Mouse (Mus musculus) monocyte, adult 5-6 weeks (primary cell): ENCODE data around the gene Ccno. TPM values are rescaled to one million over a fixed set of nuclear protein-coding genes. Genes with fewer than 3 reads are reported as not detected.

Source experiments
- ATAC-seq: fragments of 153-309, 156-312 bp; replicated peaks from 2 replicates; pipeline ENCODE4 v1.8.0; 2017; ENCODE audit warnings: mild to moderate bottlenecking; ENCODE audit not compliant: low TSS enrichment, insufficient number of reproducible peaks, severe bottlenecking, poor library complexity, low FRiP score
- total RNA-seq: library from RNA; stranded (forward); fragments of 200-1000, 200-491, 200-594 nt; gene quantifications from 3 replicates; pipeline ENCODE4 v1.2.3, GENCODE M21; 2017

Gene Ccno
- total RNA-seq: 0.48 to 1.8 TPM (median 0.49 TPM) in 3 replicates

DNA sequence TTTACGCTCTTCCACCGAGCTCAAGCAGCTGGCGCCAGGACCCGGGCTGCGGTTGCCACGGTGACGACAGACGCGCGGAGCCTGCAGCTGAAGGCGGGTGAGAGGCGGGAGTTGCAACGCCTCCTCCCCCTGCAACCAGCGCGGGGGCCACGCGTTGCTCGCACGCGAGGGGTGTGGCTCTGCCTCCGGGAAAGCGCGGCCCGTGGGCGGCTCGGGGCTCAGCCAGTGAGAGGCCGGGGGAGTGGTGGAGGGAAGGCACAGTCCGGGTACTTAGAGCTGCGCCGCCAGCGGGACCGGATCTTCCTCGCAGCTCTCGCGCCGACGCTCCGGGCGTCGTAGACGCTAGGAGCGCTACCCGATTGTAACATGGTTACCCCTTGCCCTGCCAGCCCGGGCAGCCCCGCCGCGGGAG lies at the start of gene Ccno:
Gene Ccno (plus strand): TSS at position 271 of the 412 bp plus-strand sequence.
- ATAC-seq: peak; percentile 70

DNA sequence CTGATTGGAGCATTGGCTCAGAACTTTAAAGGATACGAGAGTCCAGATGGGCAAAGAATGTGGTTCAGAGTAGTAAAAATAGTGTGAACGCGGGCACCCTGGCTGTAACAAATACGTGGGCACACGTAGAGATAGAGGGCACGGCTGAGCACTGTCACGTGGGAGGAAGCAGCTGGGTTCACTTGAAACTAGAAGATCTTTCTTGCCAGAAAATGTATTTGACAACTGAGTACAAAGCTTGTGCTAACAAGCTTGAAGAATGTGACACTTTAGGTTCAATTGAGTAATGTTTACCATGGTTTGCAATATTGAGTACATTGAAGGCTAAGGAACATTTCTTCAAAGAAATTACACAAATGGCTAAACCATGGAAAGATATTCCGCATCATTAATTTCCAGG lies 49.5 kb upstream of the Ccno start:
- ATAC-seq: no peak

DNA sequence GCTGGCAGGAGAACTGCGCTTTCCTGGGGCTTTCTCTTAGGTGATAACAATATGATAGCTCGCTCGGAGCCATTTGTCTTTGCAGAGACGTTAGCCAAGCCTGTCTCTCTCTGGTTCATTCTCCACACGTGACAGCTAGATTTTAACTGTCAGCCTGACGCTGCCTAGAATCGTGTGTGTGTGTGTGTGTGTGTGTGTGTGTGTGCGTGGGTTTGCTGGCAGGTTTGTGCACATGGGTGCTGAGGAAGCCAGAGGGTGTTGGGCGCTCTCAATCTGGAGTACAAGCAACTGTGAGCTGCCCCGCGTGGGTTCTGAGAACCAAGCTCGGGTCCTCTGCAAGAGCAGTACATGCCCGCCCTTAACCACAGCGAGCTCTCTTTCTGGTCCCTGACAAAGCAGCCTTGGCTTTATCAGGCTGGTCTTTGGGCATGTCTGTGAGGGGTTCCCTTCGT lies 45.7 kb upstream of the Ccno start:
- no peak for ATAC-seq

DNA sequence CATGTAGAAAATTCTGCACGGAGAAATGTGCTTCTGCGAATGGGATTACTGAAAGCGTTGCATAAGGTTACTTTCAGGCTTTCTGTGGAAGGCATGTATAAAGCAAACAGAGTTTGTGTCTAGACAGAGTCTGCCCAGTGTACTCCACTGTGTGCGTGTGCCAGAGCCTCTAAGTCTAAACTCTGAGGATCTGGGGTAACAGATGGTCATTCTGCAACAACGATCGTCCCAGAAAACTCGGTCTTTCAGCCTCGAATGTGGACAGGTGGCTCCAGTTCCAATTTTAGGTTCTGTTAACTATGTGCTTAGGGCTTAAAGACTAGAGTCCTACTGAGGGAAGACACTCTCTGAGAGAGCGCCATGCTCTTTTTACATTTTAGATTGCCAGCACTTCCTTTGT lies 42.3 kb upstream of the Ccno start:
- no peak for ATAC-seq

DNA sequence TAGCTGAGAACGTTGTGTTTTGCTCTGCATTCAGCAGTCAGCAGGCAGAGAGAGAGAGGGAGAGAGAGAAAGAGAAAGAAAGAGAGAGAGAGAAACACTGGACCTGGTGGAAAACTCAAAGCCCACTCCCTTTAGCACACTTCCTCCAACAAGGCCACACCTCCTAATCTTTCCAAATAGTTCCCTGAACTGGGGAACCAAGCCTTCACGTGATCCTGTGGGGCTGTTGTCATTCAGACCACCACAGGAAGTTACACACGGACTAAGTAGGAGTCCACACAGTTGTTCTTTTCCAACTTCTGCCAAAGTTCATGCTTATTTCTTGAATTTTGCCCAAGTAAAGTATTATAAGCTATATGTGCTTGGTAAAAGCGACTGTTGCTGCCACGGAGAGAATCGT lies 41.7 kb upstream of the Ccno start:
- ATAC-seq: no peak

DNA sequence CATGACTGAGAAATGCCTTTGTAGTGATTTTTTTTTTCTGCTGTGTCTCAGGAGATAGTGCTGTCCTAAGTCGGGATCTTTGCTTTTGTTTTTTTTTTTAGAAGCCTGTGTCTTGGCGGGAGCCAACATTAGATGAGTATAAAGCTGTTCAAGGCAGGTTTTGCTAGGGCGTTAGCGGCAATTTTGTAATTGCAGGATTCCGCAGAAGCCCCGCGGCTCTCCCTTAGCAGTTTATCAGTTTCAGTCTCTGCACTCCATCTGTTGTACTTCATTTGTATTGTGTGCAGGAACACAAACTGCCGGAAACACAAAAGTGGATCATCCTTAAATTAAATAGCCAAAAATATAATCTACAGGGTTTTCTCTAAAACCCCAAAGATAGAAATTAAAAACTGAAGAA lies 33.5 kb upstream of the Ccno start:
- no peak for ATAC-seq

DNA sequence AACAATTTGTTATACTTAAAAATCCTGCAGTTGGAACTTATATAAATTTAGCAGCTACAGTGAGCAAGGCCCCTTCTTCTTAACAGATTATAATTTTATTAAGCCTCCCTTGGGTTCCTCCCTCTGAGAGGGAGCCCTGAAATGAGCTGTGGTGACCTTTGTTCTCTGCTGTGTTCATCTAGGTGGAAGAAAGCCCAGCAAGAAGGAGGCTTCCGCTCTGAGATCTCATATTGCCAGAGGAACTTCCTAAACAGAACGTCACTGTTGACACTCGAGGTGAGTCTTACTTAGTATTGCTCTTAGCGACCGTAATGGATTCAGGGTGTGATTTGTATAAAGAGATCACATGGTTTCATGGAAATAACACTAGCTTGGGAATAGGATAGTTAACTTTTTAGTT lies 24.5 kb upstream of the Ccno start:
- ATAC-seq: no peak

DNA sequence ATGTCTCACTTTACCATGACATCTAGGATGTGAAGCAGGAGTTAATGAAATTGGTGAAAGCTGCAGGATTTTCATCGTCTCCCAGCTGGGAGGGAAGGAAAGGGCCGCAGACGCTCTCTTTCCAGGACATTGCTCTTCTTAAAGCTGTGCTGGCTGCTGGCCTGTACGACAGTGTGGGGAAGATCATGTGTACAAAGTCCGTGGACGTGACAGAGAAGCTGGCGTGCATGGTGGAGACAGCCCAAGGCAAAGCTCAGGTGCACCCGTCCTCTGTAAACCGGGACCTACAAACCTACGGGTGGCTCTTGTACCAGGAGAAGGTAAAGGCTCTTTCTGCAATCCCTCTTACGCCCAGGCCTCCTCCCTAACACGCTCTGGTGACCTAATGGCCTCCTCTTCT lies 23.2 kb upstream of the Ccno start:
- no peak for ATAC-seq

DNA sequence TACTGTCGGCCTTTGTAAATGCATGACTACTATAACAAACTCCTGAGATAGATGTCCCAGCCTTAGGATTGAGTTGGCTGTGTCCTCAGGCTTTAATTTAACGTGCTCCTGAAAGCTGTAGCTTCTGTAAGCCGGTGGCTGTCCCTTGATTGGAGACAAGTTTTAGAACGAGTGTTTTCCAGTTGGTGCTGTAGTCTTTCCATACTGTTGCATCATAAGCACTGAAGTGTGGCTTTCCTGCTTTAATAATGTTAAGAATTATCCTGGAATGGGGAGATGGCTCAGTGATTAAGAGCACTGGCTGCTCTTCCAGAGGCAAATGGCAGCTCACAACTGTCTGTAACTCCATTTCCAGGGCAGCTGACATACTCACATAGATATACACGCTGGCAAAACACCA lies 20.3 kb upstream of the Ccno start:
- ATAC-seq: no peak

DNA sequence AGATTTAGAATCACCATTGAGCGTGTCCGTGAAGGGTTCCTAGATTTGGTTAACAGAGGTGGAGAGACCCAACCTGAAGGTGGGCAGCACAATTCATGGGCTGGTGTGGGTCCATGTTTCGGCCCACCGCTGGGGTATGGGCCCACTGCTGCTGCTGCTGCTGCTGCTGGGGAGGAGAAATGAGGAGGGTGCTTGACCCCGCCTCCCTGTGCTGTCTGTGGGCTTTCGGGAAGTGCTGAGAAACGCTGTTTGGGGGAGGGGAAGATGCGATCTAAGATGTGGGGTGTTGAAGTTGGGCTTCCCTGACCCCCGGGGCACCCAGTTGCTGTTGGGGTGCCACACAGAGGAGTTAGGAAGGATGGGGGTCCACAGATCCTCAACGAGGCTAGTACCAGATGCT lies 10.9 kb upstream of the Ccno start:
- peak; percentile 31; the same call in 1 of the 2 replicates for ATAC-seq

DNA sequence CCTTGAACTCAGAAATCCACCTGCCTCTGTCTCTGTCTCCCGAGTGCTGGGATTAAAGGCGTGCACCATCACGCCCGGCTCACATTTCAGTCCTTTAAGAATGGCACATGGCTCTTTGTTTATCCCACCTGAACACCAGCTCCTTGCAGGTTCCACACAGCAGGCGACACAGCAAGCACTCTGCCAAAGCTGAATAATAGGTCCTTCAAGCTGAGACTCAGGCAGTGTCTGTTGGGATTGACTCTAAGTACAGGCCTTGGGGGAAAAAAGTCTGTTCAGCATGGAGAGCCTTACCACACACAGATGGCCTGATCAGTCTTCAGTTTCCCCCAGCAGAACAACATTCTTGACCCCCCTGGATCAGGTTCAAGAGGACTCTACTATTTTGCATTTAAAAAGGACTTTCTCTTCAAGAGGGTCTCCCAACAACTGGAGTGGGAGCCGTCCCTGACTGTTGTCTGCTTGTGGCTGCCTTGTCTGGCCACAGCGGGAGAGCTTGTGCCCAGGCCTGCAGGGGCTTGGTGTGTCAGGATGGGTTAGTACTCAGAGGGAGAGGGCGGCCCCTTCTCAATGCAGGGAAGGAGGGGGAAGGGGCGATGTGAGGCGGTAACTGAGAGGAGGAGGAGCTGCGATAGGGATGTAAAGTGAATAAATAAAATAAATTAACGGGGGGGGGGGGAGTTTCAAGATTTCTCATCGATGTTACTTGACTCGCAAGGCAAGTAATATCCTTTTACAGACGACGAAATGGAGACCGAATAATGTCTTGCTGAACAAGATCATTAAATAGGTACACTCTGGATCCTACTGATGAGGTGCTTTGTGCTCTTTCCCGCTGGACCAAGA lies 1.8 kb upstream of the Ccno start:
- ATAC-seq: no peak

DNA sequence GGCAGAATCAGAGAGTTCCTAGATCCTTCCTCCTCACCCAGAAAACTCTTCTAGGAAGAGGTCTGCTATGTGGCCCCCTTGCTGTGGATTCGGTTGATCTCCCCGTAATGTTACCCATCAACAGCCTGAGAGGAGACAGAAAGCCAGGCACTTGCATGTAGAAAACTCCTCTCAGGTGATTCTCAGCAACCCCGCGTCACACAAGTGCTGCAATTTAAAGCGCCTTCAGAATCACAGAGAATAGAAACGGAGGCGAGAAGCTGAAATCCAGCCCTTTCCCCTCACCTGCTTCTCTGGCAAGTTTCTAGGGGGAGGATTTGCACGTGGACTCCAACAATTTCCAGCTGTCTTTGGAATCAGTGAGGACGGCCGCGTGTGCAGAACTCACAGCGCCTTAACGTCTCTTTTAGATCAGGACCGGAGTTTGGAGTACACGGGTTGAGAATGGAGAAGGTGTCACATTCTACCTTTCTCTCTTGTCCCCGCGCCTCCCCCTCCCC lies 1.1 kb upstream of the Ccno start:
- no peak for ATAC-seq

DNA sequence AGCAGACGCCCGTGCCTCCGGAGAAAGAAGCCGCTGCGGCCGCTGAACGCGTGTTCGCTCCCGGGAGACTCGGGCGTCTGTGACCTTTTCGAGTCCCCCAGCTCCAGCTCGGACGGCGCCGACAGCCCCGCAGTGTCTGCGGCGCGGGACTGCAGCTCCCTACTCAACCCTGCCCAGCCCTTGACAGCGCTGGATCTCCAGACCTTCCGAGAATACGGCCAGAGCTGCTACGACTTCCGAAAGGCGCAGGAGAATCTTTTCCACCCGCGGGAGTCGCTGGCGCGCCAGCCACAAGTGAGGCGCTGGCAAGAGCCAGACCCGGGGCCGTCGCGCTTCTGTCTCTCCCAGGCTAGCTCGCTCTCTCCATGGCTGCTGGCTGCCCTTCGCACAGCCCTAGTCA lies 389 bp downstream of the Ccno start:
- no peak for ATAC-seq

DNA sequence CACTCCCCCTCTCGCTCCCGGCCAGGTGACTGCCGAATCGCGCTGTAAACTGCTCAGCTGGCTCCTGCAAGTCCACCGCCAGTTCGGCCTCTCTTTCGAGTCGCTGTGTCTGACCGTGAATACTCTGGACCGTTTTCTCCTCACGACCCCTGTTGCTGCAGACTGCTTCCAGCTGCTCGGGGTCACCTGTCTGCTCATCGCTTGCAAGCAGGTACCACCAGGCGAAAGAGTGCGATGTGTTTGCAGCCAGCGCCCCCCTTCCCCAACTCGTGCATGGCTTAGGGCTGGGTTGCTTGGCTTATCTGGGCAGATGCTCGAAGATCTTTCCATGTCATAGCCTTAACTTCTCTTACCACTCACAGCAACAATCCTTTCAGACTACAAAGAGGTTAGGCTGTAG lies 1.3 kb downstream of the Ccno start:
- no peak; the same call in 1 of the 2 replicates for ATAC-seq

DNA sequence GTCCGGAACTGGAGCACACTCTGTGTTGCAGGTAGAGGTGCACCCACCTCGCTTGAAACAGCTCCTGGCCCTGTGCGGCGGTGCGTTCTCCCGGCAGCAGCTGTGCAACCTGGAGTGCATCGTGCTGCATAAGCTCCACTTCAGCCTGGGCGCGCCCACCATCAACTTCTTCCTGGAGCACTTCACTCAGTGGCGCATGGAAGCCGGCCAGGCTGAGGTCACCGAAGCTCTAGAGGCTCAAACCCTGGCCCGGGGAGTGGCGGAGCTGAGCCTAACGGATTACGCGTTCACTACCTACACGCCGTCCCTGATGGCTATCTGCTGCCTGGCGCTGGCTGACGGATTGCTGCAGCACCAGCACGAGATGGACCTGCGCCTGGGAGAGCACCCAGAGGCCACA lies 1.9 kb downstream of the Ccno start:
- ATAC-seq: no peak

DNA sequence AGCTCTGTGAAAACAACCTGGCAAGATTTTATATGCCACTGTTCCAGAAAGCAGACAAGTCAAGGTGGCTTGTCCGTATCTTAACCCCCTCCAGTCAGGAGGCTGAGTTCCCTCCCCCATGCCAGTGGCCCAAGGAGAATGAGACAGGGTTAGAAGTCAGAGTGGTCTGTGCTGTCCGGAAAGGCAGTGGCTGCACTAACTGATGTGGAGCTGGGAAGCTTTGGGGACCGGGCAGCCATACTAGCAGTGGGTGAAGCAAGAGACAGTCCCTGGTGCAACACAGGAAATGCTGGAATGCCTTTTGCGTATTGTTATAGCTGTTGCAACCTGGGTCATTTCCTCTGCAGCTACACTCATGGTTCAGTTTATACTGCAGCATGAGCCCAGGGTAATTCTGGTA lies 2.7 kb downstream of the Ccno start:
- no peak for ATAC-seq

DNA sequence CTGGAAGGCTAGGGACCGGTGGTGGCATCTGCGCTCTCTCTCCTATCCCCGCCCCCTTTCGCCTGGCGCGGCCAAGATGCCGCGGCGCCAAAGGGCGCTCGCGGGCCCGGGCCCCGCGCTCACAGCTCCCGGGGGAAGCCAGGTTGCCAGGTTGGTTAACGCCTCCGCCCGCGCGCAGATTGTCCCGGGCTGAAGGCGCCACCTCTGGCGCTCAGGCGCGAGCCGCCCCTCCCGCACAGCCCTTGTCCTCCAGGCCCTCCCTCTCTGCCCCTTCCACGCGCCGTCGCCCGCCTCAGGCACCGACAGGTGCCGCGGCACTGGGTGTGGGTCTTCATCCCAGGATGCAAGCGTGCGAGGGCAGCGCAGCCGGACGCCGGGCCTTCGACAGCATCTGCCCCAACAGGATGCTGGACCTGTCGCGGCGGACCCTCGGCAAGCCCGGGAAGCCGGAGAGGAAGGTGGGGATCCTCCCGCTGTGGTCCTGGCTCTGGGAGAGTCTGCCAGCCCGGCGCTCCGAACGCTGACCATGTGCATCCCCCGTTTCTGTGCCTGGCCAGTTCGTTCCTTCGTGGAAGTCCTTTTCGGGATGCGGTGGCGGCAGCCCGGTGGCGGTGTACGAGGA lies 6.0 kb downstream of the Ccno start, which contains the start of gene Mcidas:
Gene Mcidas (plus strand): TSS at position 315 of the 622 bp plus-strand sequence.
- 0 out of 2 replicates have a peak, but pooled peaks have one; percentile 3 for ATAC-seq

DNA sequence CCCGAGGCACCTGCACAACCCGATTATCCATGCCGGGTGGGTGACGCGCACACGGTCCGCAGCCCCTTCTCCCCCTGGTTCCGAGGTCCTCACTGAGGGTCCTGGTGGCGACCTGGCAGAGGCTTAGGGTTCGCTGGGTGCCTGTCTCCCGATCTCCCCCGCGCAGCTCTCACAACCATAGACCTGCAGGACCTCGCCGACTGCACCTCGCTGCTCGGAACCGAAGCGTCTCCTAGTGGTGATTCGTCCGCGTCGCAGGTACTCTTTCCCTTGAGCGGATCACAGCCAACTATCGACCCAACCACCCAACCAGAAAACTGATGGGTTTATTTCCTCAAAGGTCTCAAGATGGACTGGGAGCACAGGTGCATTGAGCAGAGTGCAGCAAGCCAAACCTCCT lies 6.6 kb downstream of the Ccno start:
- peak; percentile 52 for ATAC-seq

DNA sequence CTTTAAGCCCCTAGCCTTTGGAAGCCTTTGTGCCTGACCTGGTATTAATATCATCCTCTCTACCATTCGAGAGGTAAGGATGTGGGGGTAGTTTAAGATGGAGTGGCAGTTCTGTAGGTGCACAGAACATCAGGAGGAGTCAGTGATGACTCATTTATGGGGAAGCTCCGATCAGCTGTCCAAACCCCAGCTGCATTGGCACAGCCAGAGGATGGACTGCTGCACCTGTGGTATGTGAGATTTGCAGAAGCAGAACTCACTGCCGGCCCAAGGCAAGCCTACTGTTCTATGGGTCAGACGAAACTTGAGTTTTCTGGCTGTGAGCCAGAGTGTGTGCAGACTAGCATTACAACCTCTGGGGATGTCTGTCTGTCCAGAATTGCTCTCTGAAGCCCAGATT lies 8.8 kb downstream of the Ccno start:
- ATAC-seq: no peak

DNA sequence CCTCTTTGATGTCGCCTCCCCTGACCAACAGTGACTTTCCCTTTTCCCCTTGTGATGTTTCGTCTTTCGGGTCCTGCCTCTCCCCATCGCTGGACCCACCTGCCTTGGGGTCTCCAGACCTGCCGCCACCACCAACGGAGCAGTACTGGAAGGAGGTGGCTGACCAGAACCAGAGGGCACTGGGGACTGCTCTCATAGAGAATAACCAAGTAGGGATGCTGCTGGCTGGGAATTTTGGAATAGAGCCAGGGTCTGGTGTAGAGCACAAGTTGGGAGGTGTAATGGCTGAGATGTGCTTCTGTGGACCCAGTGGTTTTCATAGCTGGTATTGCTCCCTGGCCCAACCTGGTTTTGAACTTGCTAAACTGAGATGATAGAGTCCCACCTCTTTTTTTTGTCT lies 9.8 kb downstream of the Ccno start:
- no peak for ATAC-seq
